Mouse (Mus musculus): ENCODE measurements around the gene Plekhs1. TPM values are rescaled to one million over a fixed set of nuclear protein-coding genes. Genes with fewer than 3 reads are reported as not detected.
"Not testable (repeated sequence)": the region's sequence is repeated elsewhere in the genome, so short reads cannot be mapped to it uniquely, and the experiment has no call there.

The Plekhs1 gene
- total and polyA plus RNA-seq, 3 experiments: 0.84 to 0.85 TPM; not detected in 1

DNA sequence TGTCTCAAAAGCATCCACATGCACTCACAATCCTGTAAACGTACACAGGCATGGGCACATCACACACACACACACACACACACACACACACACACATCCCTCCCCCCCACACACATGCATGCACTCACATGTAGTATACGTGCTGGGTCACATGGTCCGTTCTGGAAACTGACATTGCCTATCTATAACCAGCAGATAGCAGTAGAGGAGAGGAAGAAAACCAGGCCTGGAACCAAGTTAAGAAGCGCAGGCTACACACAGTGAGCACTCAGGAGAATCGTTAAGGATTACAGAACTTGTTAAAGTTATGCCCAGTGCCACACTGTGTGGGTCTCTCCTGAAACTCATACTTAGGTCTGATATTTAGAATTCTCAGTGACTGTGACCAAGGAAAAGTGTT lies 41.6 kb downstream of the Plekhs1 start:
- DNase-seq (ENCODE audit: low read depth, low spot score); H3K79me2 ChIP-seq (ENCODE audit: control insufficient read depth, insufficient read depth, low read length, poor library complexity); H3K36me3 ChIP-seq (ENCODE audit: control insufficient read depth in 1 of 2, insufficient read depth in 2 of 2, low read length in 2 of 2); H3K27ac ChIP-seq (ENCODE audit: control insufficient read depth, low read depth, low read length); H3K9ac ChIP-seq (ENCODE audit: control insufficient read depth, low read depth, low read length, poor library complexity, severe bottlenecking); H3K27me3 ChIP-seq (ENCODE audit: control insufficient read depth in 1 of 2, insufficient read depth in 2 of 2, low read length in 2 of 2); H3K4me1 ChIP-seq (ENCODE audit: control insufficient read depth in 1 of 2, insufficient read depth in 2 of 2, low read length in 2 of 2); H3K4me3 ChIP-seq (ENCODE audit: control insufficient read depth in 1 of 2, insufficient read depth in 1 of 2, low read depth in 2 of 2, low read length in 2 of 2); H3K9me3 ChIP-seq (replicated peaks; ENCODE audit: insufficient read depth, low read length): not testable (repeated sequence)

DNA sequence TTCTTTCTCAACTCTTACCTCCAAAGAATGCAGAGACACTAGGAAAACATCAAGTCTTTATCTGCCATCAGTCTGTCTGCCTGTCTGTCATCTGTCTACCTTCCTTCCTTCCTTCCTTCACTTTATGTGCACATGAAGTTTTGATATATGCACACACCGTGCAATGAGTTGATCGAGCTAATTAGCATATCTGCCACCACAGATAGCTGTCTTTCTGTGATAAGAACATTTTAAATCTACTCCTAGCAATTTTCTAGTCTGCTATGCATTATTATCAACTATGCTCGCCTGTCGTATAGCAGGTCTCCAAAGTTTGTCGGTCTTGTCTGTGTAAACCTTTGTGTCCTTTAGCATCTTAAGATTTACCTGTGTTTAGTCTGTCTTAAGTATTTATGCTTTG lies 42.1 kb downstream of the Plekhs1 start:
- H3K4me1 ChIP-seq (ENCODE audit: control insufficient read depth in 1 of 2, insufficient read depth in 2 of 2, low read length in 2 of 2); H3K79me2 ChIP-seq (ENCODE audit: control insufficient read depth, insufficient read depth, low read length, poor library complexity); H3K9ac ChIP-seq (ENCODE audit: control insufficient read depth, low read depth, low read length, poor library complexity, severe bottlenecking); H3K27ac ChIP-seq (ENCODE audit: control insufficient read depth, low read depth, low read length); H3K9me3 ChIP-seq (replicated peaks; ENCODE audit: insufficient read depth, low read length); DNase-seq (ENCODE audit: low read depth, low spot score); H3K4me3 ChIP-seq (ENCODE audit: control insufficient read depth in 1 of 2, insufficient read depth in 1 of 2, low read depth in 2 of 2, low read length in 2 of 2); H3K27me3 ChIP-seq (ENCODE audit: control insufficient read depth in 1 of 2, insufficient read depth in 2 of 2, low read length in 2 of 2); H3K36me3 ChIP-seq (ENCODE audit: control insufficient read depth in 1 of 2, insufficient read depth in 2 of 2, low read length in 2 of 2): not testable (repeated sequence)

DNA sequence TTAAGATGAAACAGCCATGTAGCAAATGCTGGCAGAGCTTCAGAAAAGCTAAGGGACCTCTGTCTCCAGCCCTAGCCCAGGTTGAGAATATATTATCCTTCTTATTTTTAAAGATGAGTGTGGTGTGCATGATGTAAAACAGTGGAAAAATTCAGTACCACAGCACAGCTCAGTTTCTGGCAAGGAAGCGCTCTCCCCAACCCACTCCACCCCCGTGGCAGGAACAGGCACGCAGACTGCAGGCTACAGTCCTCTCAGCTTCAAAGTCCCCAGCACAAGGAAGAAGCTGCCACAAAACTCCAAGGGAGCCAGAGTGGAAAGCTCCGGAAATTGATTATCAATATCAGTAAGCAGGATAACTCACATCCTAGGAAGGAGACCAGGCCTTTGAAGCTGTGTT lies 49.8 kb downstream of the Plekhs1 start:
- H3K27ac ChIP-seq (ENCODE audit: control insufficient read depth, low read depth, low read length); H3K9me3 ChIP-seq (replicated peaks; ENCODE audit: insufficient read depth, low read length): not testable (repeated sequence)

DNA sequence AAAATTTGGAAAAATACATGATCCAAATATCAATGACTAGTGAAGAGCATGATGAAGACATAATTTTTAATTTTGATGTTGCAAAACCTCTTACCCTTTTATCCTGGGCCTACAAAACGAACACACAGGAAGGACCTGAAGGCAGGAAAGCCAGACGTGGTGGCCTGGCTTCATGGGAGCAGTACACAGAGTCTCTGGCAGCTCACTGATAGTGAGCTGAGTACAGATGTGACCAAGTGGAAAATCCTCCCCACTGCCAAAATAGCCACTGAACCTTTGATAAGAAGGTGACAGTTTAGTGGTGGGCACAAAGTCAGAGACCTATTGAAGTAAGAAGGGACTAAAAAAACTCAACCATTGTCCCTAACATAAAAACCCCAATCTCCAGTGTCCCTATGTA lies 52.1 kb downstream of the Plekhs1 start:
- not testable (repeated sequence) for H3K27me3 ChIP-seq (ENCODE audit: control insufficient read depth in 1 of 2, insufficient read depth in 2 of 2, low read length in 2 of 2); DNase-seq (ENCODE audit: low read depth, low spot score); H3K4me1 ChIP-seq (ENCODE audit: control insufficient read depth in 1 of 2, insufficient read depth in 2 of 2, low read length in 2 of 2); H3K36me3 ChIP-seq (ENCODE audit: control insufficient read depth in 1 of 2, insufficient read depth in 2 of 2, low read length in 2 of 2); H3K27ac ChIP-seq (ENCODE audit: control insufficient read depth, low read depth, low read length); H3K9me3 ChIP-seq (replicated peaks; ENCODE audit: insufficient read depth, low read length); H3K9ac ChIP-seq (ENCODE audit: control insufficient read depth, low read depth, low read length, poor library complexity, severe bottlenecking); H3K79me2 ChIP-seq (ENCODE audit: control insufficient read depth, insufficient read depth, low read length, poor library complexity); H3K4me3 ChIP-seq (ENCODE audit: control insufficient read depth in 1 of 2, insufficient read depth in 1 of 2, low read depth in 2 of 2, low read length in 2 of 2)

More for the DNA sequence above, 49.8 kb downstream of the Plekhs1 start:
- H3K4me3 ChIP-seq (ENCODE audit: control insufficient read depth in 1 of 2, insufficient read depth in 1 of 2, low read depth in 2 of 2, low read length in 2 of 2); H3K36me3 ChIP-seq (ENCODE audit: control insufficient read depth in 1 of 2, insufficient read depth in 2 of 2, low read length in 2 of 2); H3K9ac ChIP-seq (ENCODE audit: control insufficient read depth, low read depth, low read length, poor library complexity, severe bottlenecking); DNase-seq (ENCODE audit: low read depth, low spot score); H3K79me2 ChIP-seq (ENCODE audit: control insufficient read depth, insufficient read depth, low read length, poor library complexity); H3K27me3 ChIP-seq (ENCODE audit: control insufficient read depth in 1 of 2, insufficient read depth in 2 of 2, low read length in 2 of 2); H3K4me1 ChIP-seq (ENCODE audit: control insufficient read depth in 1 of 2, insufficient read depth in 2 of 2, low read length in 2 of 2): not testable (repeated sequence)

DNA sequence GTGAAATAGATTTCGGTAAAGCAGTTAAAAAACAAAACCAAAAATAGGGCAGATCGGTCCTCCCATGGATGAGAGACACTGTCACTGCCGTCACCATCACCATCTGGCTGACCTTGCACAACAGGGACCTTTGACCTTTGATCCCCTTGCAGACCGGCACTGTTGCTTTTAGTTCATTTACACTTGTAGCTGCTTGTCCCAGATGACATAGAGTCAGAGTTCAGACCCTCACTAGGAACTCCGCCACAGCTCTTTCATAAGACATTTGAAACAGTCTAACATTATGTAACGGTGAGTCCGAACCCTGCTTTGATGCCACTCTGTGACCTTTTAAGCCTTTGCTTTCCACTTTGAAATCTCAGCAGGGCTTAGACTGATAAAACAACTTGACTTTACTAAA lies 58.0 kb downstream of the Plekhs1 start:
- not testable (repeated sequence) for H3K36me3 ChIP-seq (ENCODE audit: control insufficient read depth in 1 of 2, insufficient read depth in 2 of 2, low read length in 2 of 2); H3K27ac ChIP-seq (ENCODE audit: control insufficient read depth, low read depth, low read length)

DNA sequence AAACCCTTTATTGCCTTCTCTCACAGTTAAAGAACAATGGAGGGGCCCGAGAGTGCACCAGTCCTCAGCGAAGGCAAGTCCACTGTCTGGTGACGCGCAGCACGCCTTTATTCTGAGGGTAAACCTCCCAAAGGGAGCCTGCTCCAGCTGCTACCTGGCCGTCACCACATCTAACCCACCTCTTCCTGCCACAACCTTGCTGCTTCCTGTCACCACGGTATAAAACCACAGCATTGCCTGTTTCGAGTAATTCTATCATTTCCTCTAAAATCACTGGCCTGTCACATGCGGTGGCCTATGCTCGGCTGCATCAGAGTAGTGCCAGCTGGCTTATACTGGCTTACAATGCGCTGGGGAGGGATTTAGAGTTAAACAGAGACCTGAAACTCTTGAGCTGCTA lies 69.1 kb downstream of the Plekhs1 start:
- not testable (repeated sequence) for H3K79me2 ChIP-seq (ENCODE audit: control insufficient read depth, insufficient read depth, low read length, poor library complexity); H3K9me3 ChIP-seq (replicated peaks; ENCODE audit: insufficient read depth, low read length)

More for the DNA sequence above, 58.0 kb downstream of the Plekhs1 start:
- not testable (repeated sequence) for H3K79me2 ChIP-seq (ENCODE audit: control insufficient read depth, insufficient read depth, low read length, poor library complexity); H3K4me3 ChIP-seq (ENCODE audit: control insufficient read depth in 1 of 2, insufficient read depth in 1 of 2, low read depth in 2 of 2, low read length in 2 of 2); H3K9me3 ChIP-seq (replicated peaks; ENCODE audit: insufficient read depth, low read length); DNase-seq (ENCODE audit: low read depth, low spot score); H3K9ac ChIP-seq (ENCODE audit: control insufficient read depth, low read depth, low read length, poor library complexity, severe bottlenecking); H3K4me1 ChIP-seq (ENCODE audit: control insufficient read depth in 1 of 2, insufficient read depth in 2 of 2, low read length in 2 of 2); H3K27me3 ChIP-seq (ENCODE audit: control insufficient read depth in 1 of 2, insufficient read depth in 2 of 2, low read length in 2 of 2)

More for the DNA sequence above, 69.1 kb downstream of the Plekhs1 start:
- not testable (repeated sequence) for H3K4me1 ChIP-seq (ENCODE audit: control insufficient read depth in 1 of 2, insufficient read depth in 2 of 2, low read length in 2 of 2); H3K27ac ChIP-seq (ENCODE audit: control insufficient read depth, low read depth, low read length); H3K9ac ChIP-seq (ENCODE audit: control insufficient read depth, low read depth, low read length, poor library complexity, severe bottlenecking); DNase-seq (ENCODE audit: low read depth, low spot score); H3K27me3 ChIP-seq (ENCODE audit: control insufficient read depth in 1 of 2, insufficient read depth in 2 of 2, low read length in 2 of 2); H3K36me3 ChIP-seq (ENCODE audit: control insufficient read depth in 1 of 2, insufficient read depth in 2 of 2, low read length in 2 of 2); H3K4me3 ChIP-seq (ENCODE audit: control insufficient read depth in 1 of 2, insufficient read depth in 1 of 2, low read depth in 2 of 2, low read length in 2 of 2)
